Mouse (Mus musculus) layer of hippocampus, adult 11-12 months (tissue): ENCODE data around the gene Krt13.

Source experiments
- DNase-seq: peaks from one replicate; pipeline ENCODE4 v3.0.0; 2022; ENCODE audit warnings: low spot score

Krt13 gene

DNA sequence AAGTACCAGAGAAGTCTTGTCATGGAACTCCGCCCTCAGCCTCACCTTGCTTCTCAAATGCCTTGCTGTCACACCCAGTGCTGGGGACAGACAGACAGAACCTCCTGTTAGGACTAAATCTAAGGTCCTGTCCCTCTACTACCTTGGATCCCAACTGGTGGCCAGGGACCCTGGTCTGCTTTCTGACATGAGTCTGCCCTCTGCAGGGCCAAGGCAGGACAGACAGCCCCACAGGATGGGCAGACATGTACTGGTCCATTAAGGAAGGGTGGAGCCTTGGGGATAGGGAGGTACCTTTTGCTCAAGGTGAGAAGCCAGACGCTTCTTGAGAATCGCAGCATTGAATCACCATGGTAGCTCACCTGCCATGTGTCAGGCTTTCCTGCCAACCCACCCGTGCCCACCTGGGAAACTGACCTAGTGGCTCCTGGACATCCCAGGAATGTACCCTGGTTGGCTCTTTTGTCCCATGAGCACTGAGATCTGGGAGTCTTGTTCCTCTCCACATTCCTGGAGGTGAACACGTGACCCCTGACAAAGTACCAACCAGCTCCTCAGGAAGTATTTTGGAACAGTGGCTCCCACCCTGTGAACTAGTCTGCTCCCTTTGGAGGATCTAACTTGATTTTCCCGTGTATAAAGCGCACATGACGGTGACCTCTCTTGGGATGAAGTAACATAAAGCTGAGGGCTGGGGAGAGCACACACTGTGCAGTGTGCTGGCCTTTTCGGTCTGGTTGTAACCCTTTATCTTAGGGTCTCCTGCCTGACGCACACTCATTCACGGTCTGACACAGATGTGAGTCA lies 8.2 kb downstream of the Krt13 start:
- no peak for DNase-seq

DNA sequence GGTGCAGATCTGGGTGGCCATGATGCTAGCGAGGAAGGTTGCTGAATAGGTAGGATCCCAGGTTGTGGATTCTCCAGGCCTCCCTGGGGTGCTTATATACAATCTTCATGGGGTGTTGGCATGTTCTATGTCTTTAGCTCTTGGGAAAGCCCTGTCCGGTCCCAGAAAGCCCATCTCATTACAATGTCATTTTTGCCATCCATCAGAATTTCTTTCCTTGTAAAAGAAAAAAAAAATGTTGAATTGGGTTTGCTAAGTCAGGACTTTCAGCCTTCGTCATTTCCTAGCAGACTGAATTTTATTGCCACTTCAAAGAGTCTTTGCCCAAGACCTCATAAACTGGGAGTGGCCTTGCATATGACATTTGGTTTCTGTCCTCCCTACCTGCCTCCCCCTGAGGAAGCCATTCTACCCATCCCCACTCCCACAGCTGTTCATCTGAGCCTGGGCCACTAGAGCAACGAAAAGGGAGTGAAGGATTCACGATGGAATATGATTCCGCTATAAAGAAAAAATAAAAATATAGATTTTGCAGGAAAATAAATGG lies 15.7 kb downstream of the Krt13 start, which contains the start of gene Krt36:
Krt36 (minus strand) TSS at position 51 of the 547 bp plus-strand sequence.
- DNase-seq: no peak

DNA sequence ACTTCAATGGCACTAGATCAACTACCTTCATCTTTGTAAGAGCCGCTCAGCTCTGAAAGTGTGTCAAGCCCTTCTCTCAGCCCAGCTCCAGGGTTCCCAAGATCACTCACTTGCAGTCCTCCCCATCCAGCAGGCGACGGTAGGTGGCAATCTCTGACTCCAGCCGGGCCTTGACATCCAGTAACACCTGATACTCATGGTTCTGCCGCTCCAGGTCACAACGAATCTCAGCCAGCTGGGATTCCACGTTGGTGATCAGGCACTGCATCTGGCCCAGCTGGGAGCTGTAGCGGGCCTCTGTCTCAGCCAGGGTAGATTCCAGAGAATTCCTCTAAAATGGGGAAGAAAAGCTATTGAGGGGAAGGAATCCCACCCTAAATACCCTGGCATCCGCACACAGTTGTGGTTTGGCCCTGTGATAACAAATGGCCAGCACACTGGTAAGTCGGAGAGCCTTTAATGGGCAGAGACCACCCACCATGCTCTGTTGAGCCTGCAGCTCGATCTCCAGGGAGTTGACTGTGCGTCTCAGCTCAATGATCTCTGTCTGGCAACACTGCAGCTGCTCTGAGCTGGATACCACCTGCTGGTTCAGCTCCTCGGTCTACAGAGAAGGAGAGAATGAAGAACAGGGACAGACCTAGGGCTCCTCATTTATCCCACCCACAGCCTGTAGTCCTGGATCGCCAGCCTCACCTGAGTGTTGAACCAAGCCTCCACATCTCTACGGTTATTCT lies 18.5 kb downstream of the Krt13 start:
- no peak for DNase-seq

DNA sequence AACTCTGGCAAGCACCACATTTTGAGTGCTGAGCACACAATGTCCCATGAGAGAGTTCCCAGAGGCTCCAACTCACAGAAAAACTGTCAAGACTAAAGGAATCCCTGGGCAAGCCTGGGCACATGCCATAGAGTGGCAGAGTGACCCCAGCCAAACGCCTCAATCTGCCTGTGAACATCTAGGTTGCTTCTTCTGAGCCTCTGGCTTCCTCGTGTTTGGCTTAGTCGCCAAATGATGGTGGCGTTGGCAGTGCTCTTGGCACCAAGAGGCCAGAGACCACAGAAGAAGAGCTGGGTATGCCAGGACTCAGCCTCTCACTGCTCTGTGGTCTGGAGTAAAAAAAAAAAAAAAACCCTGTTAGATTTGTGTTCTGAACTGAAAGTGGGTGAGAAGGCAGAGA lies 21.0 kb downstream of the Krt13 start:
- DNase-seq: no peak

DNA sequence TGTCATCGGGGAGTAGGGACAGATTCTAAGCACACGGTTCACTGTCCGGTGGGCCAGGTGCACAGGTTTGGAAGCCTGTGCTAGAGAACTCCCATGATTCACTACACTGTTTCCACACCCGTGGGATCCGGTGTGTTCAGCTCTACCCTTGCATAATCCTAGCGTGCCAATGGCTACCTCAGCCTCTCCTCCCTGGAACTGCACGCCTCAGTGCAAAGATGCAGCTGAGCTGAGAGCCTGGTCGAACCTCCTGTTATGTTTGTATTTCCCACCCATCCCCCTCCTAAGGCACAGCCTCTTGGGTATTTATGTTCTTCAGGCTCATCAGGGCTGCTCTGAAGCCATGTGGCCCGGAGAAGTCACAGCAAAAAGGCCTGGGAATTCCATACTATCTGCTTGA lies 23.5 kb downstream of the Krt13 start:
- DNase-seq: no peak

DNA sequence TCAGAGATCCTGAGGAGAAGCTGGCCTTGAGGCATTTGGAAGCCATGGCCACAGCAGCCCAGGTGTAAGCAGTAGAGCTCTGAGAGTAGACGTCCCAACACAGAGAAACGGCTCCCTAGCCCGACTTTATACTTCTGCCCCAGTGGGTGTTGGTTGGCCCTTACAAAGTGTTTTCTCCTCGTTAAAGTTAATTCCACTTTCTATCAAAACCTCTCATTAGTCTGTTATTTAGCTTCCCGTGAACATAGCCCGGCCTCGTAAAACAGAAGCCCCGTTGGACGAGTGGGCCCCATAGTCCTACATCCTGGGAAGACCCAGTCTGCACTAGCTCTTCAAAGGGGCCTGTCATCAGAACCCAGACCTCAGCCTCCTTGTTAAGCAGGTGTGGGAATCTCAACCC lies 25.2 kb downstream of the Krt13 start, which contains the start of gene Krt35:
Krt35 (minus strand) TSS at position 101 of the 400 bp plus-strand sequence.
- DNase-seq: no peak

DNA sequence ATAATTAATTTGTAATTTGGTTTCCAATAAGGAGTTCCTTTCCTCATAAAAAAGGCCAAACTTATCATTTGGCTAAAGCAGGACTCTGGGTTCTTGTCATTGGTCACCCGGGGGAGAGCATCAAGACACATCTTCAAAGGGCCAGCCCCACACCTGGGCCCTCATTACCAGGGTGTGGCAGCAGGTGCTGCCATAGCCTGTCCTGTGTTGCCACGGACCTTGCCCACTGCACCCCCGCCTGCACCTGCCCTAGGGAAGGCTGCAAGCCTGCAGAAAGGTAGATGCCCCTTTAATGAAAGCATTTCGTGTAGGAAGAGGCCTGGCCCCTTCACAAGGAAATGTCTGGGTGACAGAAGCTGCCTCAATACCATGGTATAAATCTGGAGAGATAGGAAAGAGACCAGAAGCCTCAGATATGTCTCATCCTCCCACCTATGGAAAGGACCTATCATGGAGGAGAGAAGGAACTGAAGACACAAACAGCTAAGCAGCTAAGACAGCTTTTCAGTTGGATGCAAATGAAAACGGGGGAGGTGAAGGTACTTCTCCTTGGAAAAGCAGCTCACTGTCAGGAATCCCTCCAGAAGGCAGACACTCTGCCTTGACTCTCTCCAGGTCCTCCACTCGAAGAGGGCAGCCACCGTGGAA lies 32.9 kb downstream of the Krt13 start:
- no peak for DNase-seq

DNA sequence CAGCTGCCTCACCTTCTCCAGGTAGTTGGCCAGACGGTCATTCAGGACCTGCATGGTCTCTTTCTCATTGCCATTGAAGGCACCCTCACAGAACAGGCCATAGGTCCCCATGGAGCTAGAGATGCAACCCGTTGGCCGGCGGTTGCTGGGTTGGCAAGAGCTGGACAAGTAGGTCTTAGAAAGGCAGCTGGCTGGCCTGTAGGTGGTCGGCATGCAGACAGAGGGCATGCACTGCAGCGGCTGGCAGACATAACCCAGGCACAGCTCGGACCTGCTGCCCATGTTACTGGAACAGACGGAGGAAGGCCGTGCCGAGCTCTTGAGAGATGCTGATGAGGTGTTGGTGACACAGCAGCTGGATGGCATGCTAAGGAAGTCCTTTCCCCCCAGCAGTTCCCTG lies 33.5 kb downstream of the Krt13 start, which contains the start of gene Krt32:
Krt32 (minus strand) TSS at position 366 of the 400 bp plus-strand sequence.
- DNase-seq: no peak

DNA sequence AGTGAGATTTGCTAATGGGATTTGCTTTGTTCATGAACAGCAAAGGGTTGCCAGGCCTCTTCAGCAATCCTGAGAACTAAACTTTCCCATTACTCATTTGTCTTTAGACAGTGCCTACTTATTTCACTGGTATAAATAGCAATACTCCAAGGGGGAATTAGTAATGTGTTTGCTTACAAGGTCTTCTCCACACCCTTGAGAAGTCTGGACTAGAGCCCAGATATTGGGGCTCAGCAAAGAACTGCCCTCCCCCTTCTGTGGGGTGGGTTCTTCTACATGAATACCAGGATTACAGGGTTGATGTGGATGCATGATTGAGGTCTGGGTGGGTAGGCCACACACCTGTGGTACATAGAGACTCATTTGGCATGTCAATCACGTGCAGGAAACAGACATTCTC lies 47.5 kb downstream of the Krt13 start:
- DNase-seq: no peak
